19 mouse cellular contexts compared by ENCODE assay signal in genomic region chr19:45916026-45916425, GRCm38 (mm10).
DNase-seq lines count a peak whose midpoint lies in the region; ATAC-seq and TF ChIP-seq lines count a peak whose summit lies in the region.
"Had no signal": no experiment of that assay in that cellular context is flagged by ENCODE, and none has a peak within 500 bp of the region (broad histone marks: within the 10 kb centered on the region; RNA-seq: fewer than 3 reads in every experiment).

No protein-coding gene starts in this region.

- H3K4me3 ChIP-seq in midbrain, postnatal 0 days (ENCODE audit: low read depth, low read length) = no peak overlapping the region
- no peak overlapping the region for H3K4me3 ChIP-seq in midbrain, embryonic 14.5 days (replicated peaks; ENCODE audit: low read depth, low read length)
- H3K4me3 ChIP-seq: embryonic facial prominence, embryonic 12.5 days; forebrain, embryonic 12.5 days; gastrocnemius, adult 2 months; hindbrain, embryonic 12.5 days had no signal

- no peak overlapping the region for H3K4me2 ChIP-seq in midbrain, postnatal 0 days (ENCODE audit: low read depth, low read length, poor library complexity, severe bottlenecking)
- no peak overlapping the region for H3K4me2 ChIP-seq in midbrain, embryonic 14.5 days (ENCODE audit: low read length)
- H3K4me2 ChIP-seq: embryonic facial prominence, embryonic 12.5 days; forebrain, embryonic 12.5 days; hindbrain, embryonic 12.5 days had no signal

- no peaks in the 10 kb centered on the region for H3K9me3 ChIP-seq in midbrain, postnatal 0 days (ENCODE audit: low read length)
- H3K9me3 ChIP-seq in midbrain, embryonic 14.5 days (ENCODE audit: control insufficient read depth, low read length) = no peaks in the 10 kb centered on the region
- H3K9me3 ChIP-seq: embryonic facial prominence, embryonic 12.5 days; forebrain, embryonic 12.5 days; hindbrain, embryonic 12.5 days had no signal

- no peak for ATAC-seq in midbrain, postnatal 0 days (ENCODE audit: low FRiP score)
- no peak for ATAC-seq in midbrain, embryonic 14.5 days (ENCODE audit: low FRiP score, low TSS enrichment)
- ATAC-seq: hindbrain, postnatal 0 days had no signal

- no peak overlapping the region for H3K27ac ChIP-seq in midbrain, postnatal 0 days (ENCODE audit: low read depth, low read length)
- H3K27ac ChIP-seq in midbrain, embryonic 14.5 days (replicated peaks; ENCODE audit: low read depth, low read length) = no peak overlapping the region
- H3K27ac ChIP-seq: embryonic facial prominence, embryonic 12.5 days; forebrain, embryonic 12.5 days; gastrocnemius, adult 2 months; hindbrain, embryonic 12.5 days; hindbrain, postnatal 0 days had no signal

- peak; percentile 64 for DNase-seq in layer of hippocampus, adult 11-12 months (ENCODE audit: low spot score)
- no peak for DNase-seq in layer of hippocampus, postnatal 25 days (ENCODE audit: extremely low spot score in 1 of 2, low spot score in 1 of 2)
- DNase-seq in midbrain, postnatal 0 days (ENCODE audit: low spot score) = peak; percentile 27
- DNase-seq in midbrain, embryonic 14.5 days = no peak
- peak; percentile 53 to 85 for DNase-seq in layer of hippocampus, adult 18-20 months (ENCODE audit: low spot score in 2 of 2)
- peak; percentile 79 for DNase-seq in layer of hippocampus, adult 9-11 months
- DNase-seq in cerebellum, adult 18-20 months = no peak
- DNase-seq in urinary bladder, adult 2 months (ENCODE audit: low spot score) = no peak
- DNase-seq: adrenal gland, postnatal 10 days; cerebellum, adult 8-10 months; cerebellum, postnatal 14 days; gastrocnemius, adult 2 months; gastrocnemius, postnatal 25 days; heart, postnatal 10 days; heart, postnatal 4 days had no signal

- 68% methylated on average over 3 of the region's 3 CpGs for WGBS in midbrain, postnatal 0 days
- 71% methylated on average over 3 of the region's 3 CpGs for WGBS in midbrain, embryonic 14.5 days

- no peaks in the 10 kb centered on the region for H3K4me1 ChIP-seq in midbrain, postnatal 0 days (ENCODE audit: insufficient read depth, low read length)
- no peaks in the 10 kb centered on the region for H3K4me1 ChIP-seq in midbrain, embryonic 14.5 days (ENCODE audit: control insufficient read depth, insufficient read depth, low read length)
- H3K4me1 ChIP-seq: embryonic facial prominence, embryonic 12.5 days; hindbrain, embryonic 12.5 days had no signal

- H3K36me3 ChIP-seq in midbrain, postnatal 0 days (ENCODE audit: insufficient read depth, low read length) = peaks cover 7% of the 10 kb centered on the region; the same call in 1 of the 2 replicates
- 0 out of 2 replicates have a peak, but pooled peaks cover 4% of the 10 kb centered on the region for H3K36me3 ChIP-seq in midbrain, embryonic 14.5 days (ENCODE audit: control insufficient read depth, insufficient read depth, low read length)
- H3K36me3 ChIP-seq: forebrain, embryonic 12.5 days had no signal

- TF ChIP-seq CTCF in midbrain, postnatal 0 days (IDR thresholded peaks at IDR 0.05) = no peak

- no peaks in the 10 kb centered on the region for H3K27me3 ChIP-seq in midbrain, postnatal 0 days (ENCODE audit: insufficient read depth, low read length)
- no peaks in the 10 kb centered on the region for H3K27me3 ChIP-seq in midbrain, embryonic 14.5 days (ENCODE audit: control insufficient read depth, insufficient read depth, low read length)
- H3K27me3 ChIP-seq: embryonic facial prominence, embryonic 12.5 days; forebrain, embryonic 12.5 days; hindbrain, embryonic 12.5 days had no signal

- no peak overlapping the region for H3K9ac ChIP-seq in midbrain, postnatal 0 days (replicated peaks; ENCODE audit: low read length, poor library complexity, severe bottlenecking)
- no peak overlapping the region for H3K9ac ChIP-seq in midbrain, embryonic 14.5 days (replicated peaks; ENCODE audit: low read length)
- H3K9ac ChIP-seq: embryonic facial prominence, embryonic 12.5 days; forebrain, embryonic 12.5 days; hindbrain, embryonic 12.5 days had no signal

Comparison
In these comparisons a context has a peak if more than half of its experiments do, and no peak if none do; other contexts are left out.
1. DNase-seq: peak in layer of hippocampus, adult 11-12 months (single experiment), midbrain, postnatal 0 days (single experiment), layer of hippocampus, adult 18-20 months (2 of 2) and layer of hippocampus, adult 9-11 months (single experiment); none in layer of hippocampus, postnatal 25 days (0 of 2), midbrain, embryonic 14.5 days (single experiment), cerebellum, adult 18-20 months (0 of 2) and urinary bladder, adult 2 months (single experiment).